Comparison of ENCODE assay signal across 21 mouse cellular contexts in the genomic region with DNA sequence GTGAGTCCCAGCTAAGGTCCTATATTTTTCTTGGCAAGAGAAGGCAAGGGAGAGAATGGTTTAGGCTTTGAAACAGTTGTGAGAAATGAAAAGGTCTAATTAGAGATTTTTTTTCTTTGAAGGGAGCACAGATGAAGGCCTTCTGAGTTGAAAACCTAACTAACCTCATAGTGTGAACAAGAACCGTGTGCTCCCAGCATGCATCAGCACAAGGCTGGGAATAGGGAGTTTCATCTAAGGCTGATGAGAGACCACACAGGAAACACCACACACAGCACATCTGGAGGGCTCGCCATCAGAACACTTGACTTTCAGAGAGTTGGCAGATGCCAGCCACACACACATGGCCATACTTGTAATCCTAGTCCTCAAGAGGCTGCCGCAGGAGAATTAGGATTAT. TPM values are rescaled to one million over a fixed set of nuclear protein-coding genes. Genes with fewer than 3 reads are reported as not detected.
DNase-seq lines count a peak whose midpoint lies in the region; ATAC-seq and TF ChIP-seq lines count a peak whose summit lies in the region.
"Had no signal": no experiment of that assay in that cellular context is flagged by ENCODE, and none has a peak within 500 bp of the region (broad histone marks: within the 10 kb centered on the region; RNA-seq: fewer than 3 reads in every experiment).

No protein-coding gene starts in this region.

- TF ChIP-seq POLR2A in brain, embryonic 14.5 days (IDR thresholded peaks at IDR 0.05; ENCODE audit: borderline replicate concordance, extremely low read depth, insufficient read depth, insufficient read length, poor library complexity, severe bottlenecking), result no peak

- H3K9ac ChIP-seq in forebrain, embryonic 13.5 days, result no peak overlapping the region
- no peak overlapping the region for H3K9ac ChIP-seq in forebrain, embryonic 11.5 days (ENCODE audit: low read length)
- no peak overlapping the region for H3K9ac ChIP-seq in midbrain, embryonic 16.5 days (ENCODE audit: low read depth, low read length)
- no peak overlapping the region for H3K9ac ChIP-seq in midbrain, embryonic 11.5 days (ENCODE audit: low read length)
- H3K9ac ChIP-seq in hindbrain, embryonic 16.5 days (ENCODE audit: low read depth, low read length), result no peak overlapping the region
- H3K9ac ChIP-seq: forebrain, postnatal 0 days; hindbrain, embryonic 12.5 days; hindbrain, embryonic 15.5 days had no signal

- H3K4me1 ChIP-seq in forebrain, embryonic 13.5 days, result 0 out of 2 replicates have a peak, but pooled peaks cover 3% of the 10 kb centered on the region
- H3K4me1 ChIP-seq in forebrain, embryonic 11.5 days (replicated peaks; ENCODE audit: control insufficient read depth, insufficient read depth, low read length), result no peaks in the 10 kb centered on the region
- H3K4me1 ChIP-seq in midbrain, embryonic 16.5 days (ENCODE audit: control insufficient read depth, insufficient read depth, low read length), result no peaks in the 10 kb centered on the region
- H3K4me1 ChIP-seq in midbrain, embryonic 11.5 days (ENCODE audit: control insufficient read depth, insufficient read depth, low read length), result no peaks in the 10 kb centered on the region
- no peaks in the 10 kb centered on the region for H3K4me1 ChIP-seq in hindbrain, embryonic 16.5 days (ENCODE audit: control insufficient read depth, insufficient read depth, low read depth, low read length)
- H3K4me1 ChIP-seq: forebrain, embryonic 10.5 days; hindbrain, embryonic 12.5 days; hindbrain, embryonic 15.5 days had no signal

- DNase-seq in forebrain, embryonic 11.5 days (ENCODE audit: low spot score), result no peak
- DNase-seq in midbrain, embryonic 11.5 days (ENCODE audit: low spot score, missing footprints), result no peak
- DNase-seq in thymus, postnatal 14 days, result peak; percentile 32
- DNase-seq in thymus, postnatal 25 days, result no peak
- DNase-seq in brain, embryonic 14.5 days (ENCODE audit: low read depth), result peak; percentile 56
- DNase-seq: adrenal gland, adult 8-10 months; adrenal gland, postnatal 25 days; cerebellum, adult 18-20 months; cerebellum, adult 9-10 months; cerebellum, postnatal 14 days; forebrain, postnatal 0 days; gastrocnemius, adult 2 months; gastrocnemius, postnatal 14 days had no signal

- H3K27ac ChIP-seq in forebrain, embryonic 13.5 days, result no peak overlapping the region
- H3K27ac ChIP-seq in forebrain, embryonic 11.5 days (ENCODE audit: low read depth, low read length), result no peak overlapping the region
- H3K27ac ChIP-seq in midbrain, embryonic 16.5 days (ENCODE audit: low read length), result no peak overlapping the region
- no peak overlapping the region for H3K27ac ChIP-seq in midbrain, embryonic 11.5 days (ENCODE audit: low read depth, low read length)
- no peak overlapping the region for H3K27ac ChIP-seq in hindbrain, embryonic 16.5 days (ENCODE audit: low read depth, low read length)
- H3K27ac ChIP-seq: forebrain, embryonic 10.5 days; gastrocnemius, adult 2 months; hindbrain, embryonic 12.5 days; hindbrain, embryonic 15.5 days had no signal

- WGBS in forebrain, embryonic 13.5 days, result 46% methylated on average over 3 of the region's 3 CpGs
- 74% methylated on average over 3 of the region's 3 CpGs for WGBS in forebrain, embryonic 11.5 days
- WGBS in midbrain, embryonic 16.5 days, result 60% methylated on average over 3 of the region's 3 CpGs
- 85% methylated on average over 3 of the region's 3 CpGs for WGBS in midbrain, embryonic 11.5 days
- 80% methylated on average over 3 of the region's 3 CpGs for whole genome bisulfite sequencing in hindbrain, embryonic 16.5 days

- no peak for TF ChIP-seq CTCF in brain, embryonic 14.5 days (IDR thresholded peaks at IDR 0.05; ENCODE audit: borderline replicate concordance, extremely low read depth, insufficient read depth, insufficient read length)

- no peak overlapping the region for H3K4me2 ChIP-seq in forebrain, embryonic 13.5 days
- H3K4me2 ChIP-seq in forebrain, embryonic 11.5 days (ENCODE audit: low read depth, low read length, severe bottlenecking), result no peak overlapping the region
- no peak overlapping the region for H3K4me2 ChIP-seq in midbrain, embryonic 16.5 days (ENCODE audit: low read length)
- no peak overlapping the region for H3K4me2 ChIP-seq in midbrain, embryonic 11.5 days
- no peak overlapping the region for H3K4me2 ChIP-seq in hindbrain, embryonic 16.5 days (ENCODE audit: low read length)
- H3K4me2 ChIP-seq: heart, embryonic 11.5 days; hindbrain, embryonic 12.5 days; hindbrain, embryonic 15.5 days had no signal

- peak; percentile 45; the same call in 1 of the 2 replicates for ATAC-seq in forebrain, embryonic 13.5 days
- no peak for ATAC-seq in forebrain, embryonic 11.5 days (replicated peaks; ENCODE audit: low FRiP score)
- peak; percentile 51; the same call in 1 of the 2 replicates for ATAC-seq in midbrain, embryonic 16.5 days
- ATAC-seq in midbrain, embryonic 11.5 days (ENCODE audit: low FRiP score), result no peak
- ATAC-seq in hindbrain, embryonic 16.5 days, result no peak
- ATAC-seq: activated CD4-positive, CD25-positive, alpha-beta regulatory T cell, adult 4 months; forebrain, postnatal 0 days had no signal

- H3K36me3 ChIP-seq in forebrain, embryonic 13.5 days (ENCODE audit: poor library complexity, severe bottlenecking), result no peaks in the 10 kb centered on the region
- H3K36me3 ChIP-seq in forebrain, embryonic 11.5 days (ENCODE audit: control insufficient read depth, insufficient read depth, low read length), result no peaks in the 10 kb centered on the region
- H3K36me3 ChIP-seq in midbrain, embryonic 16.5 days (ENCODE audit: control insufficient read depth, insufficient read depth, low read length), result no peaks in the 10 kb centered on the region
- no peaks in the 10 kb centered on the region for H3K36me3 ChIP-seq in midbrain, embryonic 11.5 days (ENCODE audit: control insufficient read depth, insufficient read depth, low read length)
- H3K36me3 ChIP-seq in hindbrain, embryonic 16.5 days (ENCODE audit: control insufficient read depth, insufficient read depth, low read length), result no peaks in the 10 kb centered on the region
- H3K36me3 ChIP-seq: forebrain, embryonic 10.5 days; hindbrain, embryonic 12.5 days; hindbrain, embryonic 15.5 days had no signal

- H3K27me3 ChIP-seq in forebrain, embryonic 13.5 days, result no peaks in the 10 kb centered on the region
- no peaks in the 10 kb centered on the region for H3K27me3 ChIP-seq in forebrain, embryonic 11.5 days (ENCODE audit: control insufficient read depth, insufficient read depth, low read length)
- H3K27me3 ChIP-seq in midbrain, embryonic 16.5 days (ENCODE audit: control insufficient read depth, insufficient read depth, low read depth, low read length), result no peaks in the 10 kb centered on the region
- no peaks in the 10 kb centered on the region for H3K27me3 ChIP-seq in midbrain, embryonic 11.5 days (ENCODE audit: control insufficient read depth, insufficient read depth, low read length)
- H3K27me3 ChIP-seq in hindbrain, embryonic 16.5 days (replicated peaks; ENCODE audit: control insufficient read depth, insufficient read depth, low read length), result no peaks in the 10 kb centered on the region
- H3K27me3 ChIP-seq: hindbrain, embryonic 12.5 days; hindbrain, embryonic 15.5 days had no signal

- no peak overlapping the region for H3K4me3 ChIP-seq in forebrain, embryonic 13.5 days
- no peak overlapping the region for H3K4me3 ChIP-seq in forebrain, embryonic 11.5 days (ENCODE audit: low read depth, low read length)
- no peak overlapping the region for H3K4me3 ChIP-seq in midbrain, embryonic 16.5 days (ENCODE audit: low read depth, low read length)
- H3K4me3 ChIP-seq in midbrain, embryonic 11.5 days (ENCODE audit: low read depth, low read length), result no peak overlapping the region
- H3K4me3 ChIP-seq in hindbrain, embryonic 16.5 days (ENCODE audit: low read length), result no peak overlapping the region
- H3K4me3 ChIP-seq: forebrain, embryonic 10.5 days; gastrocnemius, adult 2 months; hindbrain, embryonic 12.5 days; hindbrain, embryonic 15.5 days had no signal

- H3K9me3 ChIP-seq in forebrain, embryonic 13.5 days (replicated peaks), result no peaks in the 10 kb centered on the region
- no peaks in the 10 kb centered on the region for H3K9me3 ChIP-seq in forebrain, embryonic 11.5 days (ENCODE audit: control insufficient read depth, low read length)
- H3K9me3 ChIP-seq in midbrain, embryonic 16.5 days (replicated peaks; ENCODE audit: control insufficient read depth, low read length, poor library complexity, severe bottlenecking), result no peaks in the 10 kb centered on the region
- no peaks in the 10 kb centered on the region for H3K9me3 ChIP-seq in midbrain, embryonic 11.5 days (ENCODE audit: control insufficient read depth, low read length)
- H3K9me3 ChIP-seq in hindbrain, embryonic 16.5 days (ENCODE audit: control insufficient read depth, low read length), result no peaks in the 10 kb centered on the region
- H3K9me3 ChIP-seq: forebrain, embryonic 10.5 days; hindbrain, embryonic 12.5 days; hindbrain, embryonic 15.5 days had no signal

RNA-seq across cellular contexts. Expression of a gene that starts 12.3 kb away (rescaled TPM):
- 15.8 and 20.0 TPM in 2 replicates for polyA plus RNA-seq in forebrain, embryonic 13.5 days (2015; fragmentation: Nextera tagmentation; extraction: Ambion mirVana)
- 7.3 and 9.5 TPM in 2 replicates for polyA plus RNA-seq in forebrain, embryonic 11.5 days (2014; fragmentation: Nextera tagmentation; extraction: Ambion mirVana)
- 31.8 and 33.8 TPM in 2 replicates for polyA plus RNA-seq in midbrain, embryonic 16.5 days (2015; fragmentation: Nextera tagmentation; extraction: Ambion mirVana)
- polyA plus RNA-seq in midbrain, embryonic 11.5 days (2014; fragmentation: Nextera tagmentation; extraction: Ambion mirVana), result 9.2 and 11.1 TPM in 2 replicates
- polyA plus RNA-seq in brain, embryonic 14.5 days (2012; rRNA removed), result 29.5 and 32.0 TPM in 2 replicates
- 19.1 and 22.8 TPM in 2 replicates for polyA plus RNA-seq in hindbrain, embryonic 16.5 days (2015; fragmentation: Nextera tagmentation; extraction: Ambion mirVana)

Comparison
In these comparisons a context has a peak if more than half of its experiments do, and no peak if none do; other contexts are left out.
1. ATAC-seq: peak in forebrain, embryonic 13.5 days (single experiment) and midbrain, embryonic 16.5 days (single experiment); none in forebrain, embryonic 11.5 days (single experiment), midbrain, embryonic 11.5 days (single experiment) and hindbrain, embryonic 16.5 days (single experiment).
2. DNase-seq: peak in thymus, postnatal 14 days (single experiment) and brain, embryonic 14.5 days (single experiment); none in forebrain, embryonic 11.5 days (single experiment), midbrain, embryonic 11.5 days (single experiment) and thymus, postnatal 25 days (single experiment).